Mouse (Mus musculus): Measurements from ENCODE around the gene Dock4. TPM values are rescaled to one million over a fixed set of nuclear protein-coding genes. Genes with fewer than 3 reads are reported as not detected.

The Dock4 gene
- polyA plus RNA-seq, 1 experiment, result 2.6 TPM

GRCm38 (mm10) chr12:40570250-40570649, 124.5 kb downstream of the Dock4 start:
- no peak overlapping the region for H3K4me3 ChIP-seq (replicated peaks; ENCODE audit: control insufficient read depth, low read depth, low read length)
- WGBS, result 47% methylated on average over 1 of the region's 1 CpGs
- no peaks in the 10 kb centered on the region; the same call in 1 of the 2 replicates for H3K4me1 ChIP-seq (ENCODE audit: control insufficient read depth, insufficient read depth, low read length)
- H3K27ac ChIP-seq (ENCODE audit: control insufficient read depth, insufficient read depth, low read depth, low read length, poor library complexity), result no peak overlapping the region
- TF ChIP-seq POLR2A (IDR thresholded peaks at IDR 0.05; ENCODE audit: borderline replicate concordance, control insufficient read depth, low read depth, low read length), result no peak

- H3K27ac ChIP-seq (ENCODE audit: control insufficient read depth, insufficient read depth, low read depth, low read length, poor library complexity), result no peak overlapping the region
- no peak overlapping the region for H3K4me3 ChIP-seq (replicated peaks; ENCODE audit: control insufficient read depth, low read depth, low read length)
- H3K4me1 ChIP-seq (ENCODE audit: control insufficient read depth, insufficient read depth, low read length), result no peaks in the 10 kb centered on the region; the same call in 1 of the 2 replicates
- TF ChIP-seq CTCF (IDR thresholded peaks at IDR 0.05; ENCODE audit: control insufficient read depth, insufficient read depth, low read length) (no peak), POLR2A (IDR thresholded peaks at IDR 0.05; ENCODE audit: borderline replicate concordance, control insufficient read depth, low read depth, low read length) (no peak)
- WGBS, result 76% methylated on average over 3 of the region's 3 CpGs
Observed at GRCm38 (mm10) chr12:40574051-40574450, 128.3 kb downstream of the Dock4 start.

GRCm38 (mm10) chr12:40576749-40577148, 131.0 kb downstream of the Dock4 start:
- Histone ChIP-seq H3K27ac (ENCODE audit: control insufficient read depth, insufficient read depth, low read depth, low read length, poor library complexity) (no peak overlapping the region), H3K4me1 (ENCODE audit: control insufficient read depth, insufficient read depth, low read length) (no peaks in the 10 kb centered on the region; the same call in 1 of the 2 replicates), H3K4me3 (replicated peaks; ENCODE audit: control insufficient read depth, low read depth, low read length) (no peak overlapping the region)
- TF ChIP-seq POLR2A (IDR thresholded peaks at IDR 0.05; ENCODE audit: borderline replicate concordance, control insufficient read depth, low read depth, low read length), result no peak
- TF ChIP-seq CTCF (IDR thresholded peaks at IDR 0.05; ENCODE audit: control insufficient read depth, insufficient read depth, low read length), result no peak
- 43% methylated on average over 2 of the region's 2 CpGs for WGBS

GRCm38 (mm10) chr12:40580351-40580750, 134.6 kb downstream of the Dock4 start:
- no peak overlapping the region for H3K27ac ChIP-seq (ENCODE audit: control insufficient read depth, insufficient read depth, low read depth, low read length, poor library complexity)
- 31% methylated on average over 2 of the region's 2 CpGs for WGBS
- TF ChIP-seq POLR2A (IDR thresholded peaks at IDR 0.05; ENCODE audit: borderline replicate concordance, control insufficient read depth, low read depth, low read length), result no peak
- no peak for TF ChIP-seq CTCF (IDR thresholded peaks at IDR 0.05; ENCODE audit: control insufficient read depth, insufficient read depth, low read length)
- no peaks in the 10 kb centered on the region; the same call in 1 of the 2 replicates for H3K4me1 ChIP-seq (ENCODE audit: control insufficient read depth, insufficient read depth, low read length)
- no peak overlapping the region for H3K4me3 ChIP-seq (replicated peaks; ENCODE audit: control insufficient read depth, low read depth, low read length)

GRCm38 (mm10) chr12:40581037-40581436, 135.3 kb downstream of the Dock4 start:
- Histone ChIP-seq H3K4me3 (replicated peaks; ENCODE audit: control insufficient read depth, low read depth, low read length) (no peak overlapping the region), H3K4me1 (ENCODE audit: control insufficient read depth, insufficient read depth, low read length) (no peaks in the 10 kb centered on the region; the same call in 1 of the 2 replicates), H3K27ac (ENCODE audit: control insufficient read depth, insufficient read depth, low read depth, low read length, poor library complexity) (no peak overlapping the region)
- no peak for TF ChIP-seq CTCF (IDR thresholded peaks at IDR 0.05; ENCODE audit: control insufficient read depth, insufficient read depth, low read length)
- TF ChIP-seq POLR2A (IDR thresholded peaks at IDR 0.05; ENCODE audit: borderline replicate concordance, control insufficient read depth, low read depth, low read length), result no peak
- WGBS, result 28% methylated on average over 3 of the region's 3 CpGs

- TF ChIP-seq CTCF (IDR thresholded peaks at IDR 0.05; ENCODE audit: control insufficient read depth, insufficient read depth, low read length), result no peak
- no peak for TF ChIP-seq POLR2A (IDR thresholded peaks at IDR 0.05; ENCODE audit: borderline replicate concordance, control insufficient read depth, low read depth, low read length)
- Histone ChIP-seq H3K4me1 (ENCODE audit: control insufficient read depth, insufficient read depth, low read length) (no peaks in the 10 kb centered on the region; the same call in 1 of the 2 replicates), H3K4me3 (replicated peaks; ENCODE audit: control insufficient read depth, low read depth, low read length) (no peak overlapping the region), H3K27ac (ENCODE audit: control insufficient read depth, insufficient read depth, low read depth, low read length, poor library complexity) (no peak overlapping the region)
- WGBS, result 80% methylated on average over 5 of the region's 5 CpGs
Observed at GRCm38 (mm10) chr12:40582059-40582458, 136.3 kb downstream of the Dock4 start.

- 61% methylated on average over 7 of the region's 7 CpGs for WGBS
- H3K4me3 ChIP-seq (replicated peaks; ENCODE audit: control insufficient read depth, low read depth, low read length), result no peak overlapping the region
- H3K4me1 ChIP-seq (ENCODE audit: control insufficient read depth, insufficient read depth, low read length), result no peaks in the 10 kb centered on the region; the same call in 1 of the 2 replicates
- TF ChIP-seq POLR2A (IDR thresholded peaks at IDR 0.05; ENCODE audit: borderline replicate concordance, control insufficient read depth, low read depth, low read length), result no peak
- TF ChIP-seq CTCF (IDR thresholded peaks at IDR 0.05; ENCODE audit: control insufficient read depth, insufficient read depth, low read length), result no peak
- no peak overlapping the region for H3K27ac ChIP-seq (ENCODE audit: control insufficient read depth, insufficient read depth, low read depth, low read length, poor library complexity)
Observed at GRCm38 (mm10) chr12:40584526-40585289, 139.0 kb downstream of the Dock4 start.

GRCm38 (mm10) chr12:40585456-40586141, 139.8 kb downstream of the Dock4 start:
- 67% methylated on average over 4 of the region's 4 CpGs for WGBS
- Histone ChIP-seq H3K4me3 (replicated peaks; ENCODE audit: control insufficient read depth, low read depth, low read length) (no peak overlapping the region), H3K4me1 (ENCODE audit: control insufficient read depth, insufficient read depth, low read length) (no peaks in the 10 kb centered on the region; the same call in 1 of the 2 replicates), H3K27ac (ENCODE audit: control insufficient read depth, insufficient read depth, low read depth, low read length, poor library complexity) (no peak overlapping the region)
- no peak for TF ChIP-seq POLR2A (IDR thresholded peaks at IDR 0.05; ENCODE audit: borderline replicate concordance, control insufficient read depth, low read depth, low read length)
- TF ChIP-seq CTCF (IDR thresholded peaks at IDR 0.05; ENCODE audit: control insufficient read depth, insufficient read depth, low read length), result no peak

All from bone marrow, adult 2 months (tissue).